Mouse (Mus musculus): Measurements from ENCODE around the gene Rbms2.
"Not testable (repeated sequence)": the region's sequence is repeated elsewhere in the genome, so short reads cannot be mapped to it uniquely, and the experiment has no call there.

The Rbms2 gene

DNA sequence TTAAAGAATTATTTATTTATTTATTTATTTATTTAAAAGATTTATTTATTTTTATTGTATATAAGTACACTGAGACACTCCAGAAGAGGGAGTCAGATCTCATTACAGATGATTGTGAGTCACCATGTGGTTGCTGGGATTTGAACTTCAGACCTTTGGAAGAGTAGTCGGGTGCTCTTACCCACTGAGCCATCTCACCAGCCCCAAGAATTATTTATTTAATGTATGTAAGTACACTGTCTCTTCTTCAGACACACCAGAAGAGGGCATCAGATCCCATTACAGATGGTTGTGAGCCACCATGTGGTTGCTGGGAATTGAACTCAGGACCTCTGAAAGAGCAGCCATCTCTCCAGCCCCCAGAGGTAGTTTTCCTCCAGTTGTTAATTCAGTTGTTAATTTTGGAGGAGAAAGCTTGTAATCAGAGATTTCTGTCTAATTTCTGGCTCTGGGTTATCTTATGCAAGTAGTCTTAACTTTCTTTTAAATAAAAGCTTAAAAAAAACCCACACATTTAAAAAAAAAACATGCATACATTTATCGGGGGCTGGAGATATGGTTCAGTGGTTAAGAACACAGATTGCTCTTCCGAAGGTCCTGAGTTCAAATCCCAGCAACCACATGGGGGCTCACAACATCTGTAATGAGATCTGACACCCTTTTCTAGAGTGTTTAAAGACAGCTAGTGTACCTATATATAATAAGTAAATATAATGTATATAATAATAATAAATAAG is 12.1 kb upstream of the Rbms2 start:
- DNase-seq: not testable (repeated sequence)

- no peak for DNase-seq
These were observed 11.4 kb upstream of the Rbms2 start for GRCm38 (mm10) chr10:128191472-128191871.

GRCm38 (mm10) chr10:128188242-128188877 is 8.3 kb upstream of the Rbms2 start:
- DNase-seq: peak in 1 of 2 experiments; percentile 39

DNA sequence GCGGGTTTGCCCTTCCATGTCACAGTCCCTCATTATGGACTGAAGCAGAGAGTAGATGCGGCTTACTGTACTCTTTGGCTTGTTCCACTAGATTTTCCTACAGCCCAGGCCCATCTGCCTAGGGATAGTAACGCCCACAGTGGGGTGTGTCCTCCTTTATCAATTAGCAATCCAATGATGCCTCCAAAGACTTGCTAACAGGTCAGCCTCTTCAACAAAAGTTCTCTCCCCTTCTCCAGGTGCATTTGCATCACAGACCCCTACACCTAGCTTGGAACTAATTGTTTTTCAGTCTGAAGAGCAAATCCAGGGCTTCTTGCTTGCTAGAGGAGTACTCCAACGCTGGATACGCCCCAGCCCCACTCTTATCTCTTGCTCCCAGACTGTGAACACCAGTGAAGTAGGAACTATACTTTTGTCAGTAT is 7.1 kb upstream of the Rbms2 start:
- DNase-seq: no peak

GRCm38 (mm10) chr10:128185959-128186358 is 5.9 kb upstream of the Rbms2 start:
- peak; percentile 41 to 47 for DNase-seq

DNA sequence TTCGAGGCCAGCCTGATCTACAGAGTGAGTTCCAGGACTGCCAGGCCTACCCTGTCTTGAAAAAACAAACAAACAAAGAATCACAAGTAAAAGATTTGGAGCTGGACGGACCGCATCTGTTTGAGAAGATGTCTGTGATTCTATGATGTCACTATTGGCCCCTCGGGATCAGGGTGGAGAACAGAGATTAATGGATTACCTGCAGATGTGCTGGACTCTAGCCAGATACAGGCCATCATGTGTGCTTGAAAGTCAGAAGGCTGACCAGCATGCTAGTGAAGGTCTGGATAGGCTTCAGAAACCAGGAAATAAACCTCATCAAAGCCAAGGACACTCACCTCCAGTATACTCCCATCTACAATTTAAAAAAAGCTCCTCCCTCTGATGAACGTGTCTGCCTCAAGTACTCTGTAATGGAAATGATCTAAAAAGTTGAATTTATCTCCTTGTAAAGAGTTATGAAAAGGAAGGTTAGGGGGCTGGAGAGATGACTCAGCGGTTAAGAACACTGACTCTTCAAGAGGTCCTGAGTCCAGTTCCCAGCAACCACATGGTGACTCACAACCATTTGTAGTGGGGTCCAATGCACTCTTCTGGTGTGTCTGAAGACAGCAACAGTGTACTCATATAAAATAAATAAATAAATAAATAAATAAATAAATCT is 5.3 kb upstream of the Rbms2 start:
- no peak for DNase-seq

DNA sequence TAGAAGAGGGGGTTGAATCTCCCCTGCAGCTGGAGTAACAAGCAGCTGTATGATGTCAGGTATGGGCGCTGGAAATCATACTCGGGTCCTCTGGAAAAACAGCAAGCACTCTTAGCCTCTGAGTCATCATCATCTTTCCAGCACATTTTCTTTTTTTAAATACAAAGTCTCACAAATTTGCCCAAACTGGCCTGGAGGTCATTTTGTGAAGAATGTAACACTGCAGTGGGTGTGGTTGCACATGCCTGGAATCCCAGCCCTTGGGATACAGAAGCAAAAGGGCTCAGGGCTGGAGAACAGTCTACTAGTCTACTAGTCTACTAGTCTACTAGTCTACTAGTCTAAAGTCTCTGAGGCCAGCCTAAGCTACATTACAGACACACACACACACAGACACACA is 4.2 kb upstream of the Rbms2 start:
- DNase-seq: no peak

- no peak for DNase-seq
These were observed 2.8 kb downstream of the Rbms2 start for GRCm38 (mm10) chr10:128177316-128177715.

GRCm38 (mm10) chr10:128175996-128176755 is 3.9 kb downstream of the Rbms2 start:
- DNase-seq: peak; percentile 25 to 54

DNA sequence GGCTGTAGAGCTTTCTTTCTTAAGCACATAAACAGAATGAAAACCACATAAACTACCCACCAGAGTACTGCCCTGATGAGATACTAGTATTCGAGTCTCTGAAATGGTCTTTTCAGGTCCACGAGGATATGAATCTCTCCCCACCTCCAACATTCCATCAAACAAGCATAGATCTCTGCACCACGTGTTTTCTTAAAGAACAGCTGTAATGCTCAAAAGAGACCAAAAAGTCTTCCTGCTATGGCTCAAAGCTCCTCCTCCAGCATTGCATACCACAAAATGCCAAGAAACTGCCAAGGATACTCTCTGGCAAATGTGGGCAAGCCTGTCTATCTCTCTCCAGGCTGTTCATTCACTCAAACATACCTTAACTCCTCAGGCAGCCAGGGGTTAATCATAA is 4.8 kb downstream of the Rbms2 start:
- no peak for DNase-seq

- not testable (repeated sequence) for DNase-seq
These were observed 8.7 kb downstream of the Rbms2 start for GRCm38 (mm10) chr10:128171348-128171747.

GRCm38 (mm10) chr10:128167091-128167490 is 13.0 kb downstream of the Rbms2 start:
- DNase-seq: no peak

- DNase-seq: not testable (repeated sequence)
These were observed 14.4 kb downstream of the Rbms2 start for GRCm38 (mm10) chr10:128165726-128166125.

GRCm38 (mm10) chr10:128153978-128154377 is 26.1 kb downstream of the Rbms2 start:
- DNase-seq: no peak

GRCm38 (mm10) chr10:128150941-128151340 is 29.2 kb downstream of the Rbms2 start:
- DNase-seq: no peak

DNA sequence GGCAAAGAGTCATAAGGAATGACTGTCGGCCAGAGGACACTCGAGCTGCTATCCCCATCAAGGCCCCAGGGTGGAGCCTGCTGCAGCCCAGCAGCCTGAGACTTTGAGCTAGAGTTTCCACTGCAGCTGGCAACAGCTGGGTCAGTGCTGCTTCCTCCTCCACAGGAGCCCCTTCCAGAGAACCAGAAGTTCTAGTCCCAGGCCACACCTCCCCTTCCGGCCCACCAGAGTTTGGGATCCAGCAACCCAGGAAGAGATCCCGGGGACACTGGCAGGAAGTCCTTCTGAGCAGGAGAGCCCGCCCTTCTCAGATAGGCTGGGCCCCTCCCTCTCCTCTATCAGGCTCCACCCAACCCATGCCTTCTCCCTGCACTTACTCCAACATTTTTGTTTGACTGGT is 30.5 kb downstream of the Rbms2 start:
- peak; percentile 29 to 33 for DNase-seq

- no peak for DNase-seq
These were observed 31.2 kb downstream of the Rbms2 start for GRCm38 (mm10) chr10:128148789-128149365.

DNA sequence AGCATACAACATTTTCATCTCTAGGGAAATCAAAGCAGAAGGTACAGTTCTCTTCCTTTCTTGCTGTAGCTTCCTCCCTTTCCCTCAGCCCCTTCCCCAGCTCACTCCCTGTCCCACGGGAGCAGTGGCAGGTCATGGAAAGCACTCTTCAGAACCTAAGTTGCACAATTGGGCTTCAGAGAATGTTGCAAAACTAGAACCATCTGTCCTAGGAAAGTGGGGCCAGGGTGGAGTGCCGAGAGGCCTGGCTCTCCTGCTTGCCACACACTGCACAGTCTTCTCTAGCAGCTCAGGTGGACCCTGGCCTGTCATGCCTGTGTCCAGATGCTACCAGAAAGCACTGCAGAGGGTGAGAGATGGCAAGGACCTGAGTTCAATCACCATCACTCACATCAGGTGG is 35.1 kb downstream of the Rbms2 start:
- no peak for DNase-seq

GRCm38 (mm10) chr10:128143659-128144058 is 36.4 kb downstream of the Rbms2 start:
- DNase-seq: no peak

DNA sequence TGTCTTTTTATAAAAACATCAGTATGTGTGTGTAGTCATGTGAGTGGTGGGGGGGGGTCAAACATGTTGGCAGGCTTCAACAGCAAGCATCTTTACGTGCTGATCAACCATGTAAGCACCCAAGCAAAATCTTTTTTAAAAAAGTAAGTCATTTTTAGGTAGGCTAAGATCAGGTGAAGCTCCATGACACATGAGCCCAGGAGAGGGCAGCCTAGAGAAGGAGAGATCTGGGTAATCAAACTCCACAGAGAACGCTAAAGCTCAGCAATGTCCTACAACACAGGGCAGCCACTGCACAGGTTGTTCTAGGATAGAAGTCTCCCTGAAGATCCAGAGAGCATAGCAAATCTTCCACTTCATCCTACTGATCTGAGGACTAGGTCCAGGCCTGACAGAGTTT is 37.9 kb downstream of the Rbms2 start:
- DNase-seq: no peak

GRCm38 (mm10) chr10:128140236-128140952 is 39.7 kb downstream of the Rbms2 start:
- DNase-seq: no peak

DNA sequence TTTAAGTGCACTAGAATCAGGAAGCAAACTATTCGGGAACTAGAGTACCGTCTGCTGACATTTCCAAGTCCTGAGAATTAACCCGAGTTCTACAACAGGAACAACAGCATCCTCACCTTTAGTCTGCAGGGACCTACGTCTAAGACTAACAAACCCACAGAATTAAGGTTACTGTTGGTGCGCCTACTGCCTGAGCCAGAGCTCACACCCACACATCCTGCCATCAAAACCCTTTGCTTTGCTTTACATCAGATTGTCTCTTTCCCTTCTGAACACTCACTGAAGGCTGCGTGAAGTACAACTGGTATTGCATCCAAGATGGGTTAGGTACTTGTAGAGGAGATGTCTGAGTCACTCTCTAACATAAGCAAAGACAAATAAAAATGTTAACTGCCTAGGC is 44.7 kb downstream of the Rbms2 start:
- no peak for DNase-seq
